In the genomic region with DNA sequence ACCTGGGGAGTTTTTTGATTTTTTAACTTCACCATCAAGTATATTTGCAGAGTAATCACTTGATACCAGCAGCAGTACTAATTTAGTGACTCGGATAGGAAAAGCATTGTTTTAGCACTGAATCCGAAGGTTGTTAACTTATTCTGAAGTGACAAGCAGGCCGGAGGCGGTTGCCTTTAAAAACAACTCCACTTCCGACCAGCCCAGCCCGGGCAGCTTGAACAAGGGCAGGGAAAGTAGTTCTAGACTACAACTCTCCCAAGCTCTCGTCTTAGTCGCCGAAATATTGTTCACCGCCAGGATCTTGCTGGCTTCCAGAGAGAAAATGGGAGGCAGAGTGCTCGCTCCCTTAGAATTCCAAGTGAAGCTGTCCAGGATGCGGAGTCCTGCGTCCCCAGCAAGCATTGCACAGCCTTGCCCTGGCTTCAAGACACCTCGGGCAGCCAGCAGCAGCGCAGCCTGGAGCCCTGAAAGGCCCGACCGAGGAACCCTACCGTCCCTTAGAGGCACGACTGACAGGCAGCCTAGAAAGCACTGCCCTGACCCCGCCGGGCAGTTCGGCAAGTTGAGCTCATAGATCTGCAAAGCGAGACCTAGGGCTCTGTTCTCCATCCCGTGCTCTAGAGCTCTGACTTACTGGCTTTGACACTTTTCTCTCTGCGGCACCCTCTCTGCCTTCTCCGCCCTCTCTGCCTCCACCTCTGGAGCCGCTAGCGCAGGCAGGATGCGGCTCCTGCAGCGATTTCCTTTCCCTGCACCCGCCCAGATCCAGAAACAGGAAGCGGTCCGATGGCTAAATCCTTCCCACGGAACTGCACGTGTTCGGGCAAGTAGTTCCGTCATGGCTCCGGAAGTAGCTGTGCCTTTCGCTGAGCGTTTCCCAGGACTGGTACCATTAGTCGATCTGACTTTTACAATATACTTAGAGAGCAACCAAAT, we compare ENCODE assay signal across 1 mouse cellular context.
TF ChIP-seq lines count a peak whose summit lies in the region.

Gene Klhl20, minus strand, starts transcription at position 786 of the 939 bp plus-strand sequence.

TF ChIP-seq in CH12.LX, 34 proteins besides CTCF, POLR2A, EP300 and RAD21 (continued from another document):
- TF ChIP-seq MEF2A (IDR thresholded peaks at IDR 0.05; ENCODE audit: borderline replicate concordance, low read depth, low read length), result peak; percentile 71; the same call in 1 of the 2 replicates
- TF ChIP-seq GABPA (IDR thresholded peaks at IDR 0.05; ENCODE audit: insufficient replicate concordance, low read depth, low read length), result peak; percentile 48; the same call in 1 of the 2 replicates
- peak; percentile 92 for TF ChIP-seq SIN3A (IDR thresholded peaks at IDR 0.05; ENCODE audit: low read length)
- TF ChIP-seq USF2 (conservative IDR thresholded peaks at IDR 0.05; ENCODE audit: low read depth, low read length), result no peak
- TF ChIP-seq MAX (IDR thresholded peaks at IDR 0.05; ENCODE audit: low read length), result peak; percentile 77; the same call in 1 of the 2 replicates
- no peak; the same call in 1 of the 2 replicates for TF ChIP-seq ZMIZ1 (IDR thresholded peaks at IDR 0.05; ENCODE audit: low read depth, low read length)
- TF ChIP-seq USF1 (IDR thresholded peaks at IDR 0.05; ENCODE audit: low read depth, low read length), result no peak
- no peak; the same call in 1 of the 2 replicates for TF ChIP-seq CHD1 (IDR thresholded peaks at IDR 0.05; ENCODE audit: low read depth, low read length)
- 0 out of 2 replicates have a peak, but pooled peaks have one; percentile 43 for TF ChIP-seq MYC (IDR thresholded peaks at IDR 0.05; ENCODE audit: low read depth, low read length)
- peak; percentile 89 for TF ChIP-seq IRF4 (IDR thresholded peaks at IDR 0.05; ENCODE audit: low read depth, low read length)
- TF ChIP-seq ZKSCAN1 (IDR thresholded peaks at IDR 0.05; ENCODE audit: borderline replicate concordance, low read depth, low read length), result no peak
- TF ChIP-seq JUN (IDR thresholded peaks at IDR 0.05; ENCODE audit: insufficient read depth, low read depth, low read length), result no peak
- TF ChIP-seq JUND (conservative IDR thresholded peaks at IDR 0.05; ENCODE audit: low read depth, low read length), result no peak
- no peak for TF ChIP-seq UBTF (IDR thresholded peaks at IDR 0.05; ENCODE audit: low read depth, low read length)
- no peak for TF ChIP-seq PAX5 (IDR thresholded peaks at IDR 0.05; ENCODE audit: low read length)
- TF ChIP-seq E2F4 (IDR thresholded peaks at IDR 0.05; ENCODE audit: insufficient replicate concordance, low read depth, low read length), result 0 out of 2 replicates have a peak, but pooled peaks have one; percentile 18
- 0 out of 2 replicates have a peak, but pooled peaks have one; percentile 71 for TF ChIP-seq MAZ (IDR thresholded peaks at IDR 0.05; ENCODE audit: low read depth, low read length)
- peak; percentile 95 for TF ChIP-seq TBP (conservative IDR thresholded peaks at IDR 0.05; ENCODE audit: low read depth, low read length)
- no peak for TF ChIP-seq SMC3 (IDR thresholded peaks at IDR 0.05; ENCODE audit: low read depth, low read length)
- peak; percentile 96 for TF ChIP-seq TCF12 (IDR thresholded peaks at IDR 0.05; ENCODE audit: low read depth, low read length)
- TF ChIP-seq POLR2AphosphoS2 (IDR thresholded peaks at IDR 0.05; ENCODE audit: low read depth, low read length), result peak; percentile 51; the same call in 1 of the 2 replicates
- no peak for TF ChIP-seq ZNF384 (IDR thresholded peaks at IDR 0.05; ENCODE audit: low read depth, low read length)
- peak; percentile 94 for TF ChIP-seq NELFE (IDR thresholded peaks at IDR 0.05; ENCODE audit: low read depth, low read length)
- TF ChIP-seq NRF1 (IDR thresholded peaks at IDR 0.05; ENCODE audit: low read depth, low read length), result peak; percentile 54; the same call in 1 of the 2 replicates
